Mouse (Mus musculus): ENCODE measurements around the gene Lonp2. TPM values are rescaled to one million over a fixed set of nuclear protein-coding genes. Genes with fewer than 3 reads are reported as not detected.

Gene Lonp2
- polyA plus RNA-seq, 2 experiments from 2014 or later = 65.0 to 68.7 TPM

- ATAC-seq = no peak
Measured at GRCm38 (mm10) chr8:86718332-86718994, 94.6 kb downstream of the Lonp2 start.

GRCm38 (mm10) chr8:86719368-86719767, 95.5 kb downstream of the Lonp2 start:
- peak; percentile 74 for ATAC-seq

- ATAC-seq = no peak
Measured at GRCm38 (mm10) chr8:86720756-86721459, 97.1 kb downstream of the Lonp2 start.

GRCm38 (mm10) chr8:86721490-86721889, 97.6 kb downstream of the Lonp2 start:
- ATAC-seq = no peak

- no peak for ATAC-seq
Measured at GRCm38 (mm10) chr8:86726959-86727358, 103.1 kb downstream of the Lonp2 start.

GRCm38 (mm10) chr8:86728224-86728950, 104.5 kb downstream of the Lonp2 start:
- no peak for ATAC-seq

GRCm38 (mm10) chr8:86730303-86730702, 106.5 kb downstream of the Lonp2 start:
- ATAC-seq = no peak

- ATAC-seq = no peak
Measured at GRCm38 (mm10) chr8:86730860-86731259, 107.0 kb downstream of the Lonp2 start.

GRCm38 (mm10) chr8:86734171-86734570, 110.3 kb downstream of the Lonp2 start:
- ATAC-seq = no peak

- no peak for ATAC-seq
Measured at GRCm38 (mm10) chr8:86734954-86735353, 111.1 kb downstream of the Lonp2 start.

GRCm38 (mm10) chr8:86735446-86736111, 111.7 kb downstream of the Lonp2 start:
- ATAC-seq = no peak

GRCm38 (mm10) chr8:86740899-86741298, 117.1 kb downstream of the Lonp2 start:
- no peak for ATAC-seq

- no peak for ATAC-seq
Measured at GRCm38 (mm10) chr8:86741627-86742026, 117.8 kb downstream of the Lonp2 start.

- ATAC-seq = no peak
Measured at GRCm38 (mm10) chr8:86742605-86743345, 118.9 kb downstream of the Lonp2 start.

GRCm38 (mm10) chr8:86744313-86745220, 120.7 kb downstream of the Lonp2 start:
- ATAC-seq = no peak

- peak; percentile 24 for ATAC-seq
Measured at GRCm38 (mm10) chr8:86745221-86745934, 121.5 kb downstream of the Lonp2 start, which contains the start of the genes Gm10638 and Siah1a. TSS of gene Gm10638 (plus strand) at chr8:86745699. TSS of gene Siah1a (minus strand) at chr8:86745934.

GRCm38 (mm10) chr8:86745935-86746441, 122.1 kb downstream of the Lonp2 start:
- peak; percentile 65 for ATAC-seq

GRCm38 (mm10) chr8:86746511-86746910, 122.7 kb downstream of the Lonp2 start:
- no peak for ATAC-seq

GRCm38 (mm10) chr8:86749842-86750241, 126.0 kb downstream of the Lonp2 start:
- ATAC-seq = no peak

All from activated CD4-positive, CD25-positive, alpha-beta regulatory T cell, adult 4 months (primary cell).